Mouse (Mus musculus): ENCODE results near the gene Klhdc9.

The Klhdc9 gene

GRCm38 (mm10) chr1:171360656-171361055 lies at the start of gene Klhdc9:
Klhdc9 (minus strand) TSS chr1:171360798.
- peak; percentile 92 for DNase-seq

DNA sequence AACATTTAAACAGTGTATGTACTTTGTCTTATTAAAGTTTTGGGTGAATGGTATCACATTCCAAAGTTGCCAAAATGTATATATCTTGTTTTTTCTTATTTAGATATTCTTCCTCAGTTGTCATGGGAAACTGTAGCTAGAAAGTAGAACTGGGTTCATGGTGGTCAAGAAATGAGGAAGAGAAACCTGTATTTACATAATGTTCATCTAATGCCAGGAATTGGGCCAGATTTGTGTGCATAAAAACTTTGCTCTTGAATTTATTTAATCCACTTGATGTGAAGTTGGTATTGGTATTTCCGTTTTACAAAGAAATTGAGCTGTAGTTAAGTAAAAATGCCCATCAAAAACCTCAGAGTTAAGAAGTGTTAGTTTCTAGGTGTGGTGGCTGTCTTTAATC lies 49.6 kb upstream of the Klhdc9 start:
- no peak for DNase-seq

DNA sequence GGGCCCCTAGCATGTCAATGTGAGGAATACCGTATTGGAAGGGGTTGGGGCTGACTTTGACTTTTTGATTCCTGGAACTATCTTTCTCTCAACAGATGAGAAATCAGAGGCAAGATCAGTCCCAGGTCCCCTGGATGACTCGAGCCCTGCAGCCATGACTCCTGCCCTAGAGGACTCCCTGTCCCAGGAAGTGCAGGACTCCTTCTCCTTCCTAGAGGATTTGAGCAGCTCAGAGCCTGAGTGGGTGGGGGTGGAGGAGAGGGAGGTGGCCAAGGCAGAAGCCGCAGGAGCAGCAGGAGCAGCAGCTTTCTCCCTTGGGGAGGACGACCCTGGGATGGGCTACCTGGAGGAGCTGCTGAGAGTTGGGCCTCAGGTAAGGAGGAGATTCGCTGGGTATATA lies 46.7 kb upstream of the Klhdc9 start:
- DNase-seq: no peak

GRCm38 (mm10) chr1:171402991-171403390 lies 42.4 kb upstream of the Klhdc9 start:
- no peak for DNase-seq

- no peak for DNase-seq
These were observed 41.2 kb upstream of the Klhdc9 start for GRCm38 (mm10) chr1:171401821-171402220.

DNA sequence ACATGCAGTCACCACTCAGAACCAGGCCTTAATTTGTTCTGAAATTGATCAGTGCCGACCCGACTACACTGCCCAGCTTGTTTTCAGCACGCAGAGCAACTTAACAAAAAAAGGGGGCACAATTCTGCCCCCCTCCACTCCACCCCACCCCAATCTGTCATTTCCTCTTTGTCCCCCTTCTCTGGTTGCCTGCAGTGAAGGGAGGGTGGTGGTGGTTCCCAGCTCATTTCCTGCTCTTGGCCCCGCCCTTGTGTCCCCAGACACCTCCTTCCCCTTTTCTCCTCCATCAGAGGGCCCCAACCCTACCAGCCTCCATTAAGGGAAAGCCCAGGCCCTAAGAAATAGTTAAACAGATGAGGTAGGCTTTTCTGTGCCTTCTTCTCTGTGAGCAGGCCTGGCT lies 29.5 kb upstream of the Klhdc9 start:
- no peak for DNase-seq

DNA sequence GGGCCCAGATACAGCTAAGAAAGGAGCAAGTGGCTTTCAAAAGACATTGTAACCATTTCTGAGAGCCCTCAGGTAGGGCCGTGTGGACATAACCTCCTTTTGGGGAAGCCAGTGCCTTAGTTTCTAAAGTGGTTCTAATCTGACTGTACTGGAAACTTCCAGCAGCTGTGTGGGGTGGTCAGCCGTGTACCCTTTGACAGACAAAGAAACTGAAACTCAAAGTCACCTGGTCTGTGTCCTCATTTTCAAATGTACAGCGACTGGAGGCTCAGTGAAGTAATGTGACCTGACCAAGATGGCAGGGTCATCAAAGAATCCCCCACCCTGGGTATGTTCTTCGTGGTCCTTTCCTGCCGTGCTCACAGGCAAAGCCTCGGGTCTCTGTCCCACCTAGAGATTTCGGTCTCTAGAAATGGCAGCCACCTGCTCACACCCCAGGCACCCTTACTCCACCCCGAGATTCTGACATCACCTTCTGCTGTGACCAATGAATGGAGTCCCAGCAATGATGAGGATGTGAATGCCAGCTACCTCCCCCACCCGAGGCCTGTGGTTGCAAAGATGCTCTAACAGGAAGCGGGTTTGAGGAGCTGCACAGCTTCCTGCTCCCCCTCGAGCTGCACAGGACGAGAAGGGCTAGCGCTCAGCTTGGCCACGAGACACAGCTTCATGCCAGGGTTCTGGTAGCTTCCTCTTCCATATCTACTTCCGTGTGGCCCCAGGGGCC lies 27.9 kb upstream of the Klhdc9 start, which contains the start of gene Arhgap30:
TSS of gene Arhgap30 (plus strand) at position 579 of the 727 bp plus-strand sequence.
- DNase-seq: no peak

- DNase-seq: no peak
These were observed 26.5 kb upstream of the Klhdc9 start for GRCm38 (mm10) chr1:171387099-171387498.

DNA sequence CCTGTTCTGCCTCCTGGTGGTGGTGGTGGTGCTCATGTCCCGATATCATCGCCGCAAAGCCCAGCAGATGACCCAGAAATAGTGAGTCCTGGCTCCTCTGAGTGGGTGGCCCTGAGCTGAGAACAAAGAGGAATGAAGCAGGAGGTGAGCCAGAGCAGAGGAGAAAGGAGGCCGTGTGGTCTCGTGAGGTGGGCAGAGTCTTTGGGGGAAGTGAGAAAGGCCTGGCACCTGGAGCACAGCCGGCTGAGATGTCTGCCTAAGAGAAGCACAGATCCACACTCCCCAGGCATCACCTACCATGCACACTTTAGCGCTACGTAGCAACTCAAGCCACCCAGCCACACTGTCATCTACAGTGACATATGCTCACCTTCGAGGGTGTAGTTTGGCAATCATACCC lies 24.6 kb upstream of the Klhdc9 start:
- DNase-seq: no peak

- no peak for DNase-seq
These were observed 23.8 kb upstream of the Klhdc9 start for GRCm38 (mm10) chr1:171384361-171384760.

- DNase-seq: no peak
These were observed 21.6 kb upstream of the Klhdc9 start for GRCm38 (mm10) chr1:171382096-171382620.

DNA sequence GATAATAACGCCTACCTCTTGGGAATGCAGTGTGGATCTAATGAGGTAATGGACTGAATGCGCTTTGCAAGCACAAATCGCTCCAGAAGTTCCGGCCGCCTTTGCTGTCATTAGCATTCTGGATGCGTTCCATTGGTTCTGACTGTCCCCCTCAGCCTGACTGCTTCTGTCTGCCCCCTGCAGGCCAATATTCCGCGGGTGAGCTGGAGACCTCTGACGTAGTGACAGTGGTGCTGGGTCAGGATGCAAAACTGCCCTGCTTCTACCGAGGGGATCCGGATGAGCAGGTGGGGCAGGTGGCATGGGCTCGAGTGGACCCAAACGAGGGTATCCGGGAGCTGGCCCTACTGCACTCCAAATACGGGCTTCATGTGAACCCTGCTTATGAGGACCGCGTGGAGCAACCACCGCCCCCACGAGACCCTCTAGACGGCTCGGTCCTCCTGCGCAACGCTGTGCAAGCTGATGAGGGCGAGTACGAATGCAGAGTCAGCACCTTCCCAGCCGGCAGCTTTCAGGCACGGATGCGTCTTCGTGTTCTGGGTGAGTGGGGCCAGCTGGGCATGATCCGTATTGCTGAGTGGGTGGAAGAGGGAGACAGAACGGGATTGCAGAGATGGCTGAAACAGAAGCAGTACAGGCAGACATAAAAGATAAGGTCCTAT lies 19.5 kb upstream of the Klhdc9 start:
- DNase-seq: peak; percentile 76

- no peak for DNase-seq
These were observed 17.7 kb upstream of the Klhdc9 start for GRCm38 (mm10) chr1:171378298-171378697.

GRCm38 (mm10) chr1:171375646-171376097 lies 15.1 kb upstream of the Klhdc9 start:
- DNase-seq: no peak

DNA sequence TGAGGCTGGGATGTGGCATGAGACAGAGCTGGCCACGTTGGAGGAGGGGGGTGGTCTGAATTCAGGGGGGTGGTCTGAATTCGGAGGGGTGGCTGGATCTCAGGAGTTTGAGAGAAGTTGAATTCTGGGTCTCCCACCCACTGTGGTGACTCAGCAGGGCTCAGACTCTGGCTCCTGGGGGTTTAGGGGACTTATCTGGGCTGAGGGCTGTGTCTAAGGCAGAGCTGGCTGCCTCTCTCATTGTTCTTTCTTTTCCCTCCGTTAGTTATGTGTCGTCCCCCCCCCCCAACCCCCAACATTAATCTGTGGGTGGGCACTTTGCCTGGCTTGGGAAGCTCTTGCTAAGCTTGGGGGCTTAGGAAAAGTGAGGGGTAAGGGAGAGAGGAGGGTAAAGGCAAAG lies 13.3 kb upstream of the Klhdc9 start:
- DNase-seq: no peak

DNA sequence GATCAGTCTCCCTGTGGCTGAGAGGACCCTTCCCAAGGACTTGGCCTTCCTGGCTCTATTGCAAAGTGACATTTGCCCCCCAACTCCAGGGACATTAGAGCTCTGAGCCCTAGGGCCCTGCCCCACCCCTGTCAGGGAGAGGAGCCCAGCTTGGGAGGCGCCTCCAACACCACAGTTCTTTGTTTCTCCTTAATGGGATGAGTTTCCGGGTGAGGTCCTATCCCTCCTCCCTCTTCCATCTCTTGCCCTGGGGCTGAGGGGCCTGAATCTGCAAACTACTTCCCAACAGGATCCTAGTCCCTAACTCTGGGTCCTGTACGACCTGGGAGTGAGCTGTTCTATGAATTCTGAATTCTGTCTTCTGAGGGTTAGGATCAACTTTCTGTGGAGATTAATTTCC lies 12.3 kb upstream of the Klhdc9 start:
- DNase-seq: no peak

- DNase-seq: no peak
These were observed 9.4 kb upstream of the Klhdc9 start, which contains the start of gene Nectin4 for GRCm38 (mm10) chr1:171369845-171370556. Nectin4 (plus strand) TSS chr1:171370099.

GRCm38 (mm10) chr1:171365934-171366333 lies 5.3 kb upstream of the Klhdc9 start:
- no peak for DNase-seq

- DNase-seq: peak; percentile 73
These were observed 807 bp upstream of the Klhdc9 start for GRCm38 (mm10) chr1:171361106-171362103.

DNA sequence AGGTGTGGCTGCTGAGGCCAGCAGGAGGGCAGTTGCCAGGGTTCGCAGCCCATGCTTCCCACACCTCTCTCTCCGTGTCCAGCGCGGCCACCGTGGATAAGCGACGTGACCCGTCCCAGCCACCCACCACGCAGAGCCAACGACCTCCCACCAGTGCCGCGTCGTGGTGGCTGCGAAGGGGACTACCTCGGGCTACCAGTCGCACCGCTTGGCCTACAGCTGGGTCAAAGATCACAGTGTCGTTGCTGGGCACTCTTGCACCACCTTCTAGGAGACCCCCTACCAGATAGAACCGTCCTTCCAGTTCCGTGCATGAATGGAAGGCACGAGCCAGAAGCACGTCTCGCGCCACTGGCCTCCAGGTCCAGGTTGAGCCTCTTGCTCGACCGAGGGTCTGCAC lies 345 bp downstream of the Klhdc9 start:
- peak; percentile 57 for DNase-seq

DNA sequence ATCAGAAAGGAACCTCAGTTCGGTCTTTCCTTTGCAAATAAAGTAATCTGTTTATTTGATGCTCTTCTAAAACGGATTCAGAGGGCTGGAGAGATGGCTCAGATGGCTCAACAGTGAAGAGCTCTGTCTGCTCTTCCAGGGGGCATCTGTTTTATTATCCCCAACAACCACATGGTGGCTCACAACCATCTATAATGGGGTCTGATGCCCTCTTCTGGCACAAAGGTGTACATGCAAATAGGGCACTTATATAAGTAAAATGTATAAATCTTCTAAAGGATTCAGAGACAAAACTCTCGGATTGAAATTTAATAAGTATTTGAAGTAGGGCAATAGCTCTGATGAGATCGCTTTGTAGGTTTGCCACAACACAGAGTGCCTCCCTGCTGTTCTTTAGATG lies 2.2 kb downstream of the Klhdc9 start:
- DNase-seq: peak; percentile 39

GRCm38 (mm10) chr1:171356814-171357213 lies 3.8 kb downstream of the Klhdc9 start:
- no peak for DNase-seq
